Mouse (Mus musculus) G1E (cell line): ENCODE data around the gene Aprt.

ENCODE experiments used
- CTCF ChIP-seq: IDR thresholded peaks from 2 replicates; pipeline ENCODE4 v1.5.1; 2012; ENCODE audit warnings: low read depth, low read length, inconsistent platforms, mixed read lengths
- POLR2AphosphoS5 ChIP-seq: IDR thresholded peaks from 2 replicates; pipeline ENCODE4 v1.6.1; 2012; ENCODE audit warnings: low read depth, low read length, inconsistent platforms; ENCODE audit not compliant: insufficient replicate concordance
- TAL1 ChIP-seq: conservative IDR thresholded peaks from 2 replicates; pipeline ENCODE4 v1.6.1; 2012; ENCODE audit warnings: low read depth, low read length, inconsistent platforms, mixed read lengths

GRCm38 (mm10) chr8:122564363-122565352, 12.1 kb downstream of the Aprt start:
- TF ChIP-seq CTCF: no peak
- TF ChIP-seq POLR2AphosphoS5: no peak
- TF ChIP-seq TAL1: no peak
